Mouse (Mus musculus) cerebellum, postnatal 36 days (tissue): Measurements from ENCODE around the gene Gm5741.

Source experiments
- DNase-seq, 2 experiments: peaks; one replicate each; pipeline ENCODE4 v3.0.0; 2021 to 2022; ENCODE audit warnings: mixed read lengths in 2 of 2

Gene Gm5741

GRCm38 (mm10) chr8:85073041-85073612 lies 5.3 kb upstream of the Gm5741 start:
- DNase-seq = no peak

DNA sequence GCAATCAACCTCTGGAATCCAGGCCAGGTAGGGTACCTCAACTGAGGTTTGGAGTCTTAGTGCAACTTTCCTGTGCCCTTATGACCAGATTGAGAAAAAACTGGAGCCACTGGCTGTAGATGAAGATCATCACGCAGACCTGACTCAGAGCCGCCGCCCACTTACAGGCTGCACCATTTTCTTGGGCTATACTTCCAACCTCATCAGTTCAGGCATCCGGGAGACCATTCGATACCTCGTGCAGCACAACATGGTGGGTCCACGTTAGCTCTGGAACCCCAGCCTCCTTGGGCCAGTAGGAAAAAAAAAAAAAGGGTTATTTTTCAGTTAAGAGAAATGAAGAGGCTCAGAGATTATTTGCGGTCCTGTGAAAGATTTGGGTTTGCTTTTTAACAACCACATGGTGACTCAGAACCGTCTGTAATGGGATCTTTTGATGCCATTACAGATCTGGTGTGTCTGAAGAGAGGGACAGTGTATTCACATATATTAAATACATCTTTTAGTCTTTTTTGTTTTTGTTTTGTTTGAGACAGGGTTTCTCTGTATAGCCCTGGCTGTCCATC lies 4.7 kb upstream of the Gm5741 start:
- no peak for DNase-seq

- peak; percentile 88 to 90 for DNase-seq
Observed at GRCm38 (mm10) chr8:85071514-85072281, 3.9 kb upstream of the Gm5741 start, which contains the start of gene Dhps. Dhps (plus strand) TSS chr8:85071757.

DNA sequence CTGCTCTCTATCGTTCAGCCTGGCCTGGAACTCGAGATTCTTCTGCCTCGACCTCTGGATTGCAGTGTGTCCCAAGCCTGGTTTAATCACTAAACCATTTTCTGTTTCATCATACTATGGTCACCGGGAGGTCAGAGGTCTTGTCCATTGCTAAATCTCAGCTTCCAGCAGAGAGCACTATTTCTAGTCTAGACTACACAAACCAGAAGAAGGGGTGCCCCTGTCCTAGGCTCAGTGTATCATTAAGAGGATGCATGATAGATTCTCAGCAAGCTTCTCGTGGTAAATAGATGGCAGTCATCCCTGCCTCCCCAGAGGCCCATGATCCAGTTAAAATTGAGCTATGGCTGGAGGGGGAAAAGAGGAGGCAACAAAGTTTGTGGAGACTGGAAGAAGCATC lies 3.3 kb upstream of the Gm5741 start:
- no peak for DNase-seq

DNA sequence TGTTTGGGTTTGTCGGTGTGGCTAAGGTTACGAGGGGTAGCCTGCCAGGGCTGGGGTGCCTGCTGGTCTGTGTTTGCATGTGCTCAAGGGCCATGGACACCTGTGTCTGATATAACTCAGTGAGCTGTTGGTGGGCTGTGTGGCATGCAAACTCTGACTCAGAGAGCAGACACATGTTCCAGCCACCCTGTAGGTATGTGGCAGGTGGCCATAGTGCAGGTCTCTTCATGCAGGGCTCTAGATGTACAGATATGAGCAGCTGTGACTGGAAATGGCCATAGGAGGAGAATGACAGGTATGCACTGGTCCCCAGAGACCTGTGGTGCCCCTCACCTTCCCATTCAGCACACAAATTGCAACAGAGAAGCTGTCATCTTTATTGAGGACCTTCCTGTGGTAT lies 627 bp downstream of the Gm5741 start:
- no peak for DNase-seq

GRCm38 (mm10) chr8:85065213-85065612 lies 2.6 kb downstream of the Gm5741 start:
- DNase-seq = no peak

GRCm38 (mm10) chr8:85062603-85063002 lies 5.2 kb downstream of the Gm5741 start:
- DNase-seq = no peak

DNA sequence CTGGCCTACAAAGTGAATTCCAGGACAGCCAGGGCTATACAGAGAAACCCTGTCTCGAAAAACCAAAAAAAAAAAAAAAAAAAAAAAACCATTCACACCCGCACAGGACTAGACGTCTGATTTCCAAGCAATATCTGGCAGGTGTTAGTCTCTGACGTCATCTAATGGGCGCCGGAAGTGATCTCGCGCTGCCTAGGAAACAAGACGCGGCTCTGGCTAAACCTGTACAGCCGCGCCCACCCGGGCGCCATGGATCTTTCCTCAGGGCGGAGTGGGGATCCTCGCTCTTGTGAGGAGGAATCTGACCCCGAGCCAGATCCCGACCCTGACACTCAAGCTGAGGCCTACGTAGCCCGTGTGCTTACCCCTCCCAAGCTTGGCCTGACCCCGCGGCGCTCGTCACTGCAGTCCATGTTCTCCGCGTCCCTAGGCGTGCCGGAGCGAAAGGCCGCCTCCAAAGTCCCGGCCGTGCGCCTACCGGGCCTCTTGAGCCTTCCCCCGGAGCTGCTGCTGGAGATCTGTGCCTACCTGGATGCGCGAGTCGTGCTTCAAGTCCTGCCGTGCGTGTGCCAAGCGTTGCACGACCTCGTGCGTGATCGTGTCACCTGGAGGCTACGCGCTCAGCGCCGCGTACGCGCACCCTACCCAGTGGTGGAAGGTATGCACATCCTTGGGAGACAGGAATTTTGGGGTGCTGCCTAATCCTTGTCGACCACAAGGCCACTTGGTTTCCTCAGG lies 7.7 kb downstream of the Gm5741 start, which contains the start of gene Fbxw9:
Gene Fbxw9 (plus strand): TSS at position 177 of the 738 bp plus-strand sequence.
- peak; percentile 90 to 95 for DNase-seq

- DNase-seq = no peak
Observed at GRCm38 (mm10) chr8:85057367-85057766, 10.4 kb downstream of the Gm5741 start.

- no peak for DNase-seq
Observed at GRCm38 (mm10) chr8:85043619-85044018, 24.2 kb downstream of the Gm5741 start.

- DNase-seq = peak; percentile 36 to 39
Observed at GRCm38 (mm10) chr8:85037681-85038531, 29.9 kb downstream of the Gm5741 start.

DNA sequence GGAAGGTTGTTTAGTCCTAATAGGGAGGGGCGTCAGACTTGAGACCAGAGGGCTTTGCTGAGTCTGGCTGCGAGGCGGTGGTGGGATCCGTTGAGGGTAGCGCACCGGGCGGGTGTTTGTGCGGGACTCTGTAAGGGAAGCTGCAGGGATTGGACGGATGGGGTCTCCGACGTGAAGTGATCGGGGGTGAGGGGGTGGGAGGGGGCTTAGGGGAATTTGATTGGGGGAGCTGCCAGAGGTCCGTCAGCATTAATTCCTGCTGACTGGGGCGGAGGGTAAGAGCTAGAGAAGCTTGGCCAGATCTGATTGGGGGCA lies 30.5 kb downstream of the Gm5741 start:
- DNase-seq = no peak

- DNase-seq = peak; percentile 91 to 94
Observed at GRCm38 (mm10) chr8:85036718-85037365, 30.9 kb downstream of the Gm5741 start, which contains the start of gene Tnpo2. Tnpo2 (plus strand) TSS chr8:85036915.

- no peak for DNase-seq
Observed at GRCm38 (mm10) chr8:85036381-85036717, 31.4 kb downstream of the Gm5741 start.

DNA sequence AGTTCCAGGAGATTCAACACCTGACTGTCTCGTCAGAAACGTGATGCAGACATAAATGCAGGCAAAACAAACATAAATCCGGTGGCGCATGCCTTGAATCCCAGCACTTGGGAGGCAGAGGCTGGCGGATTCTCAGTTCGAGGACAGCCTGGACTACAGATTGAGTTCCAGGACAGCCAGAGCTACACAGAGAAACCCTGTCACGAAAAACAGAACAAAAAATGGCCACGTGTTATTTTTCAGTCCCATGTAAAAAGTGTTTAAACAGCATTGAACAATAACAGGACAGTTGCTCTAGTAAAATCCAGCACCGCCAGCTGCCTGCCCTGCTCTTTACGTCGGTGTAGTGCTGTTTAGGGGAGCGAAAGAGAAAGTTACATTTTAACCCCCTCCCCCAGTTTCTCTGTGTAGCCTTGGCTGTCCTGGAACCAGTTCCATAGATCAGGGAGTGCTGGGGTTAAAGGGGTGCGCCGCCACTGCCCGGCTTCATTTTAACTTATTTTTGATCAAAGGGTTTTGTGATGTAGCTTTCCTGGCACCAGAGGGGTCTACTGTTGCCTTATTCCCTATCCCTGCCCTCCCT lies 32.0 kb downstream of the Gm5741 start:
- DNase-seq = no peak

DNA sequence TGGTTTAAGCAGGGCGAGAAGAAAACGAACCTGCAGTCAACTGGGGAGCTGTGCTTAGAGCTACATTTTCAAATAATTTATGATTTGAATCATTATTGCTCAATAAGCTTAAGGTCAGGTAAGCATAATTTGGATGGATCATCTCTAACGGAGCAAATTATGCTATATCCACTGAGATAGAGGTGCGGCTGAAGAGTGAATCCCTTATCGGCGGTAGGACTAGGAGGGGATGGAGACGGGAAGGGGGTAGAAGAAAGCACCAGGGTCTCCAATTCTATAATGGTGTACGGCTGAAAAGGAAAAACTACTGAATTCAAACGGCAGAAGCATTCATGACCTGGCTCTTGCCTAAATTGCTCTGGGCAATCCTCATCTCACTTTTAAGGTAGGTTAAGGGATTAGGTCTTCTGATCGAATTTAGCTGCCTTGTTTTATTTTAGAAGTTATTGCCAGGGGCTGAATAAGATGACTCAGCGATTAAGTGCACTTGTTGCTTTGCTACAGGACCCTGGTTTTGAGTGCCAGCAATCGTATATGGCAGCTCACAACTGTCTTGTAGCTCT lies 32.5 kb downstream of the Gm5741 start:
- DNase-seq = no peak

- DNase-seq = peak; percentile 66 to 67
Observed at GRCm38 (mm10) chr8:85034764-85035163, 33.0 kb downstream of the Gm5741 start.

- DNase-seq = no peak
Observed at GRCm38 (mm10) chr8:85033867-85034266, 33.9 kb downstream of the Gm5741 start.

DNA sequence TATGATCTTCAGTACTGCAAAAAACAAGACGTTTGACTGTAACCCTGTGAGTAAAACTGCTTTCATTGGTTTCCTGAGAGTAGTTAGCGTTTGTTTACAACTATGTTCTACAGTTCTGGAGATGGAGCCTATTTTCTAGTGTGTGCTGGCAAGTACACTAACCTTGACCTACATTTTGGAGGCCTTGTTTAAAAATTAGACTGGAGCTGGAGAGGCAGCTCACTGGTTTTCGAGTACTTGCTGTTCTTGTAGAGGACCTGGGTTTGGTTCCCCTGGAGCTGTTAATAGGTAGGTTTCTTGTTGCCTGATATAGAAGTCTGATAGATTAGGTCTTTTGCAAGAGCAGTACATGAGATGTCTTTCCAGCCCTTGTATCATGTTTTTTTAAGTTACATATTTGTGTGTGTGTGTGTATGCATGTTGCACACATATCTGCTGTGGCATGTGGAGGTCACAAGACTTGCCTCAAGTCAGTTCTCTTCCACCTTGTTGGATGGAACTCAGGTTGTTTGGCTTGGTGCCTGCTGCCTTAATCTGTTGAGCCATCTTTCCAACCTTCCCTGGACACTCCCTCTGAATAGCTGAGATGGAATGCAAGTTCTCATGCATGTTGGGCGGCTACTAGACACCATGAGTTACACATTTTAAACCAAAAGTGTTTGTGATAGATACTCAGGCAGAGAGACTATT lies 35.0 kb downstream of the Gm5741 start:
- no peak for DNase-seq

- no peak for DNase-seq
Observed at GRCm38 (mm10) chr8:85029271-85029670, 38.5 kb downstream of the Gm5741 start.

- no peak for DNase-seq
Observed at GRCm38 (mm10) chr8:85027922-85028321, 39.9 kb downstream of the Gm5741 start.
